Mouse (Mus musculus) effector memory CD4-positive, alpha-beta T cell, adult 5 months (primary cell): ENCODE measurements around the gene Zswim8. TPM values are rescaled to one million over a fixed set of nuclear protein-coding genes. Genes with fewer than 3 reads are reported as not detected.

Source experiments
- polyA plus RNA-seq: library from polyadenylated mRNA; unstranded; fragments of 100-300 nt; shearing (Covaris generic); gene quantifications from one replicate; pipeline ENCODE4 v1.2.1, GENCODE M21; 2017

Gene Zswim8
- 48.0 TPM for polyA plus RNA-seq

DNA sequence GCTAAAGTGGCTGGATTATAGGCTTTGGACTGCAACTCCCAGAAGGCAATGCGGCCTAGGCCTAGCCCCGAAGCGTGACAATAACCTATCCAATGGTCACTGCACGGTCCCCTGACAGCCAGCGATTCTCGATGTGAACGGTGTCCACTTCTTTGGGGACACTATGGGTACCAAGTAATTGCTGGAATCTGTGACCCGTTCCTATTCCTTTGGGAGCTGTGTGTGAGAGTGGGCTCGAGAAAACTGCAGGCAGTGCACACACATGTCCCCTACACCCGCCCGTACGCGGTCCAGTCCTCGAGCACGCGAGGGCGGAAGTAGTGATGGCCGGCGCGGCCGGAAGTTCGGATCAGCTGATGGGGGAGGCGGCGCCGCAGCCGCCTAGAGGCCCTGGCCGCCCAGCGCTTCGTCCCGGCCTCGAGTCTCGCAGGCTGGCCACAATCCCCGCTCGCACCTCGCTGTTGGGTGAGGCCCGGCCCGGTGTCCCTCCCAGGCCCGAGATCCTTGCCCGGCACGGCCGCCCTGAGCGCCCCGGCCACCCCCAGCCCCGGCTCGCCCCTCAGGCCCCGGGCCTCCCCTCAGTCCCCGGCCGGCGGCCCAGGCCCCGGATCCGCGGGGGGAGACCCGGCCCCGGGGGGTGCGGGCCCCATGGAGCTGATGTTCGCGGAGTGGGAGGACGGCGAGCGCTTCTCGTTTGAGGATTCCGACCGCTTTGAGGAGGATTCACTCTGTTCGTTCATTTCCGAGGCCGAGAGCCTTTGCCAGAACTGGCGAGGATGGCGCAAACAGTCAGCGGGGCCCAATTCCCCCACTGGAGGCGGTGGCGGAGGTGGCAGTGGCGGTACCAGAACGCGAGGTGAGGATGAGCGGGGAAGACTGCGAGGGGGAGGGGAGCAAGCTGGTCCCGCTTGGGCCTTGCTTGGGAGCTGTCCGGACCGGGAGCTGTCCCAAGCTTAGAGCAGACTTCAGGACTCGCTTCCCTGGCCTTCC, at the start of gene Zswim8:
Zswim8 (plus strand) TSS at position 352 of the 990 bp plus-strand sequence.

DNA sequence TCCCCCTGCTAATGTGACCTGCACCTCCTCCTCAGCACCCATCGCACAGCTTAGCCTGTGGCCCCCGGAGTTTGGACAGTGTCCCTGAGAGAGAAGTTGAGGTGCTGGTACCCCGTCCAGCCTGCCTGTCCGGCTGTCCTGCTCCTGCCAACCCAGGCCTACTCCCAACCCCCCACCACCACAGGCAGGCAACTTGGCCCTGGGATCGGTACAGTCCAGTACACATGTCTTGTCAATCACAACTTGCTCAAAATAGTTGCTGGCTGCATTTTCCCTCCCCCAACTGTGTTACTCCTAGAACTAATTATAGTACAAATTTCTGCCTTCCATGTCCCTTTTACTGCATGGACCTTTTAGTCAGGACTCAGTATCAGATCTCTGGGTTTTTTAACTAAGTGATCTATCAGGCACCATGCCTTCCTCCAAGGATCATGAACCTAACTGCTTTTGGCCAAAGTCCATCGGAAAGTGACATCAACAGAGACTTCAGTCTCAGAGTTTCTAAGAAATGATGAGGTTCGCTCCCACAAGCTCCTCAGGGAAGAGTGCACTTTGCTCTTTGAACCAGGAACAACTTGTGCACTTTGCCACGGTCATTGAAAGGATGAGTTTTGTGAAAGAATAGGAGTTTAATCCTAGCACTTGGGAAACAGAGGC, 39.1 kb upstream of the Zswim8 start, which contains the start of gene Synpo2l:
Synpo2l (minus strand) TSS at position 201 of the 657 bp plus-strand sequence.

GRCm38 (mm10) chr14:20674064-20674833, 33.1 kb upstream of the Zswim8 start, which contains the start of gene Sec24c:
Gene Sec24c (plus strand): TSS chr14:20674308.

DNA sequence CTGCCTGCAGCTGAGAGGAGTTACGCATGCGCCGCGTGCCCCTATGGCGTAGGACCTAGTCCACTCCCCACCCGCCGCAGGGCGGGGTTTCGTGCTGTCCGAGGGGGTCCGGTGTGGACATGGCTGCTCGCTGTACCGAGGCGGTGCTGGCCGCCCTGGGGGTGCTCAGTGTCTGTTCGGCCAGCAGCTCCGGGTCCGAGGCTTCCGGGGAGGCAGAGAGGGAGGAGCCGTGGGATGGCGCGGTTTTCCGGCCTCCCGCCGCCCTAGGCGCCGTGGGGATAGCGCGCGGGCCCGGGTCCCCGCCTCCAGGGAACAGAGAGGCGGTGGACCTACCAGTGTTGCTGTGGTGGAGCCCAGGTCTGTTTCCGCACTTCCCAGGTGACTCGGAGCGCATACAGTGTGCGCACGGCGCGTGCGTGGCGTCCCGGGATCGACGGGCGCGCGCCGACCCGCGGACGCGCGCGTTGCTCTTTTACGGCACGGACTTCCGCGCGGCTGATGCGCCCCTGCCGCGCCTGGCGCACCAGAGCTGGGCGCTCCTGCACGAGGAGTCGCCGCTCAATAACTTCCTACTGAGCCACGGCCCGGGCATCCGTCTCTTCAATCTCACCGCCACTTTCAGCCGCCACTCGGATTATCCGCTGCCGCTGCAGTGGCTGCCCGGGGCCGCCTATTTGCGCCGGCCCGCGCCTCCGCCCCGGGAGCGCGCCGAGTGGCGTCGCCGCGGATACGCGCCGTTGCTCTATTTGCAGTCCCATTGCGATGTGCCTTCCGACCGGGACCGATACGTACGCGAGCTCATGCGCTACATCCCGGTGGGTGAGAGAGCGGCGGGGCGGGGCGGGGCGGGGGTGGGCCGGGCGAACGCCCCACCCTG, 12.2 kb upstream of the Zswim8 start, which contains the start of gene Fut11:
Fut11 (plus strand) TSS at position 85 of the 877 bp plus-strand sequence.

DNA sequence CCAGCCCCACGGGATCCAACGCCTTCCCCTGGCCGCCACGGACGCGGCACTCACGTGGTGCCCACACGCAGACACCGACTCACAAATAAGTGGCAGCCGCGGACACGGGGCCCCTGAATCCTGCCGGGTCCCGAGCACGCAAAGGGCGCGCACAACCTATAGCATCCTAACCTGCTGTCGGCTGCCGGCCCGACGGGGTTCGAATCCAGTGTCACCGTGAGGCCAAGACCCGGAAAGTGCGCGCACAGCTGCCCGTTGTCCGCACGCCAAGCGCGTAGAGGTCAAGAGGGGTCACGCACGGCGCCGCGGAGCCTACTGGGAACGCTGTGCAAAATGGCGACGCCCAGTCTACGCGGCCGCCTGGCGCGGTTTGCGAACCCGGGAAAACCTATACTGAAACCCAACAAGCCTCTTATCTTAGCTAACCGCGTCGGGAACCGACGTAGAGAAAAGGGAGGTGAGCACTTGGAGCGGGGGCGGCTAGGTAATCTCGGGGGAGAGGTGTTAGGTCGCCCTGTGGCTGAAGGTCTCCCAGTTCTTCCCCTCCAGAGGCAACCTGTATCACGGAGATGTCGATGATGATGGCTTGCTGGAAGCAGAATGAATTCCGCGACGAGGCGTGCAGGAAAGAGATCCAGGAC, 4.5 kb upstream of the Zswim8 start, which contains the start of gene Chchd1:
Chchd1 (plus strand) TSS at position 266 of the 641 bp plus-strand sequence.

DNA sequence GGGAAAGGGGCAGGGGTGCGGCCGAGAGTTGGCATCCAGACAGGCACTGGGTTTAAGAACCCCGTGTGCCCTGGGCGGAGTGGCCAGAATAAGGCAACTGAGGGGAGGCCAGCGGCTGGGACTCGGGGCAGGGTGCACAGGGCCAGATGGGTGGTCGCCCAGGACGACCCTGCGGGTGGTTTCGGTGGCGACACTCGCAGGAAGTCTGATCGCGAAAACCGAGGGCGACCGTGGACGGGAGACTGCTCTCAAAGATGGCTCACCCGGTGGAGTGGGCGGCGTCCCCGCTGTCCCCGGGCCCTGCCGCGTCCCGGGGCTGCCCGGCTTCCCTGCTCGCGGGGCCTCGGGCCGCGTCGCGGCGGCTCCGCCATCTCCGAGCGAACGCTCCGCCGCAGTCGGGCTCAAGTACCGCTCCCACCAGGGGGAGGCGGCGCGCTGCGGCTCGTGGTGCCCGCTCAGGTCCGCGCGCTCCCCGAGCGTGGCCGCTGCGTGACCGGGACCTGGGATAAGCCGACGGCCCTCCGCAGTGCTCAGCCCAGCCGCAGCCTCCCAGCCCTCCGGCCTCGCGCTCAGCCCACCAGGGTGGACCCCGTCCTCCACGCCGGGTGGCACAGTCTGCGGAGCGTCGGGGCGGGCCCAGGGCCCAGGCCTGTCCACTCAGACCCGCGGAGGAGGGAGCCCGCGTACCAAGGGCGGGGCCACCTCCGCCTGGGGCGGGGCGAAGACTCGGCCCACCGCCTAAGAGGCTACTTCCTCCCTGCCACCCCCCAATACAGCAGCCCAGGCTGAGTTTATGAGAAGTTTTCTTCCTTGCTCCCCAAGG, 26.8 kb downstream of the Zswim8 start, which contains the start of gene Ndst2:
Ndst2 (minus strand) TSS at position 611 of the 823 bp plus-strand sequence.

Other genes starting within 250 kb of the Zswim8 start
- gene Anxa7, start 227.4 kb upstream of the Zswim8 start, polyA plus RNA-seq = 49.4 TPM
- gene Mss51, start 210.7 kb upstream of the Zswim8 start, polyA plus RNA-seq = 1.0 TPM
- gene Ppp3cb, start 161.0 kb upstream of the Zswim8 start, polyA plus RNA-seq = 28.4 TPM
- 3.7 TPM for gene Usp54, start 66.5 kb upstream of the Zswim8 start, polyA plus RNA-seq
- not detected for gene Myoz1, start 51.0 kb upstream of the Zswim8 start, polyA plus RNA-seq
- gene Synpo2l, start 39.2 kb upstream of the Zswim8 start, polyA plus RNA-seq = not detected
- gene Sec24c, start 33.2 kb upstream of the Zswim8 start, polyA plus RNA-seq = 227 TPM
- gene Fut11, start 12.6 kb upstream of the Zswim8 start, polyA plus RNA-seq = 7.8 TPM
- gene Chchd1, start 4.5 kb upstream of the Zswim8 start, polyA plus RNA-seq = 76.9 TPM
- 25.0 TPM for gene Ndst2, start 27.0 kb downstream of the Zswim8 start, polyA plus RNA-seq
- gene Camk2g, start 86.5 kb downstream of the Zswim8 start, polyA plus RNA-seq = 10.3 TPM
- gene Plau, start 129.1 kb downstream of the Zswim8 start, polyA plus RNA-seq = not detected
- gene Vcl, start 221.8 kb downstream of the Zswim8 start, polyA plus RNA-seq = 4.2 TPM